Mouse (Mus musculus) embryo, embryonic 10 days (tissue): ENCODE measurements at regions not wholly inside any gene's neighbourhood (a gene's known extent, or its start where the extent isn't known, plus 50 kb on each side); places are given as distances from the start of the nearest gene placed in this dataset.

Experiments used
- DNase-seq: peaks from one replicate; pipeline ENCODE4 v3.0.0-alpha.2; 2015; ENCODE audit warnings: low spot score

DNA sequence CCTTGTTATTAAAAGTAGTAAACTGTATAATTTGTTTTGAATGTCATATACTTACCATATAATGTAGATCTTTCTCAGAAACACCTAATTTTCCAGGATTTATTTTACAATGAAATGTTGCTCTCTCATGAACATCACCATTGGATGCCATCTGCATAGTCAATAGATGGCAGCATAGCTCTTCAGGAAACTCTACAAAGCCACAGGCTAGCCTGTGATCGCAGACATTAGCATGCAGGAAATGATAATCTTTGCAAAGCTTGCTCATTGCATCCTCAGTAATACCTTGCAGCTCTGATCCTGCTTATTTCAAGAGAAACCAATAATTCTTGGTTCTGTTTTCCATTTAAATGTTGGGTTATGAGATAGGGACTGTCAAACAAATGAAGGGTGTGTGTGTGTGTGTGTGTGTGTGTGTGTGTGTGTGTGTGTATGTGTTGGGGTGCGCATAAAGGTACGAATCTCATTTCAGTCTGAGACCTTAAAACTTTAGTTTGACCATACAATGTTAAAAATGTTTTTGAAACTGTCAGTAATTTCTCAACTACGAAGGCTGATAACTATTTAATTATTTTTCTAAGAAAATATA, 1595.1 kb upstream of the Pcdh10 start:
- DNase-seq: peak; percentile 40

DNA sequence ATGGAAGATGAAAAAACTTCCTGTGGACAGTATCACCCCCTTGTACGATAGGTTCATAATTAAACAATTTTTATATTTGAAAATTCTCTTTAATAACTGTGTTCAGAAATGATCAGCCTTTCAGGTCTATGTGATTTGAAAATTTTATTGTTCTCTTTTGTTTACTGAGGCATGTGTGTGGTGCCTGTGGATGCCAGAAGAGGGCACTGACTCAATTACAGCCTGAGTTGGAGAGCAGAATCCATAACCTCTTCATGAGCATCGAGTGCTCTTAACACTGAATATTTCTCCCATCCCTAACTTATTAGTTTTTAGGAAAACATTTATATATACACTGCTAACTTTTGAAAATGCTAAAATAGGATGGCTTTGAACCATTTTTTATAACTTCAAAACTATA, 1594.0 kb upstream of the Pcdh10 start:
- DNase-seq: no peak
